ENCODE assay signal across 22 mouse cellular contexts in genomic region chr6:17931187-17931586, GRCm38 (mm10).
DNase-seq lines count a peak whose midpoint lies in the region; ATAC-seq lines count a peak whose summit lies in the region.
"Had no signal": no experiment of that assay in that cellular context is flagged by ENCODE, and none has a peak within 500 bp of the region (broad histone marks: within the 10 kb centered on the region; RNA-seq: fewer than 3 reads in every experiment).

No protein-coding gene starts in this region.

- no peaks in the 10 kb centered on the region for H3K9me3 ChIP-seq in limb, embryonic 11.5 days (ENCODE audit: control insufficient read depth, low read length)
- no peaks in the 10 kb centered on the region for H3K9me3 ChIP-seq in limb, embryonic 10.5 days (replicated peaks)
- H3K9me3 ChIP-seq in embryonic facial prominence, embryonic 15.5 days (replicated peaks) = no peaks in the 10 kb centered on the region
- no peaks in the 10 kb centered on the region for H3K9me3 ChIP-seq in stomach, embryonic 16.5 days (replicated peaks; ENCODE audit: control insufficient read depth, low read length)
- H3K9me3 ChIP-seq: embryonic facial prominence, embryonic 12.5 days; heart, embryonic 10.5 days; neural tube, embryonic 12.5 days had no signal

- H3K4me3 ChIP-seq in limb, embryonic 11.5 days (ENCODE audit: low read depth, low read length) = no peak overlapping the region
- H3K4me3 ChIP-seq in limb, embryonic 10.5 days = no peak overlapping the region
- H3K4me3 ChIP-seq in embryonic facial prominence, embryonic 15.5 days (replicated peaks) = no peak overlapping the region
- no peak overlapping the region for H3K4me3 ChIP-seq in stomach, embryonic 16.5 days (replicated peaks; ENCODE audit: low read length)
- H3K4me3 ChIP-seq: embryonic facial prominence, embryonic 12.5 days; heart, embryonic 10.5 days; neural tube, embryonic 12.5 days had no signal

- 93% methylated on average over 2 of the region's 2 CpGs for WGBS in limb, embryonic 11.5 days
- WGBS in limb, embryonic 10.5 days = 93% methylated on average over 2 of the region's 2 CpGs
- 46% methylated on average over 2 of the region's 2 CpGs for WGBS in embryonic facial prominence, embryonic 15.5 days
- WGBS in stomach, embryonic 16.5 days = 79% methylated on average over 2 of the region's 2 CpGs

- DNase-seq in limb, embryonic 11.5 days (ENCODE audit: low spot score) = peak; percentile 19
- no peak for DNase-seq in limb, embryonic 10.5 days (ENCODE audit: low spot score)
- peak; percentile 27 for DNase-seq in retina, postnatal 1 day
- no peak for DNase-seq in retina, embryonic 14.5 days (ENCODE audit: low spot score)
- no peak for DNase-seq in layer of hippocampus, postnatal 14 days (ENCODE audit: low spot score in 2 of 2)
- DNase-seq: adrenal gland, adult 8-10 months; cerebellum, adult 8-10 months; forebrain, postnatal 0 days; gastrocnemius, postnatal 36 days; heart, postnatal 10 days; kidney, adult 2 months; kidney, postnatal 10 days; layer of hippocampus, postnatal 36 days; liver; thymus, postnatal 14 days had no signal

- no peak for ATAC-seq in limb, embryonic 11.5 days (ENCODE audit: insufficient number of reproducible peaks, low FRiP score, low TSS enrichment, low read depth)
- ATAC-seq in embryonic facial prominence, embryonic 15.5 days (ENCODE audit: insufficient number of reproducible peaks, low FRiP score, low TSS enrichment, low read depth) = peak; percentile 11; the same call in 1 of the 2 replicates
- peak; percentile 75 for ATAC-seq in stomach, embryonic 16.5 days (ENCODE audit: insufficient read depth, low FRiP score)
- ATAC-seq: forebrain, postnatal 0 days; hindbrain, embryonic 16.5 days; Patski had no signal

- no peaks in the 10 kb centered on the region for H3K36me3 ChIP-seq in limb, embryonic 11.5 days (ENCODE audit: control insufficient read depth, insufficient read depth, low read length)
- H3K36me3 ChIP-seq in limb, embryonic 10.5 days = peaks cover 8% of the 10 kb centered on the region; the same call in 1 of the 2 replicates
- peaks cover 6% of the 10 kb centered on the region; the same call in 1 of the 2 replicates for H3K36me3 ChIP-seq in embryonic facial prominence, embryonic 15.5 days
- H3K36me3 ChIP-seq in stomach, embryonic 16.5 days (ENCODE audit: control insufficient read depth, insufficient read depth, low read length) = no peaks in the 10 kb centered on the region

- H3K4me2 ChIP-seq in limb, embryonic 11.5 days (ENCODE audit: low read depth, severe bottlenecking) = no peak overlapping the region
- H3K4me2 ChIP-seq in embryonic facial prominence, embryonic 15.5 days (replicated peaks) = no peak overlapping the region
- no peak overlapping the region for H3K4me2 ChIP-seq in stomach, embryonic 16.5 days (ENCODE audit: low read depth, low read length)
- H3K4me2 ChIP-seq: embryonic facial prominence, embryonic 12.5 days; neural tube, embryonic 12.5 days had no signal

- no peak overlapping the region for H3K9ac ChIP-seq in limb, embryonic 11.5 days (ENCODE audit: low read length)
- no peak overlapping the region for H3K9ac ChIP-seq in embryonic facial prominence, embryonic 15.5 days
- no peak overlapping the region for H3K9ac ChIP-seq in stomach, embryonic 16.5 days (ENCODE audit: low read length)
- H3K9ac ChIP-seq: embryonic facial prominence, embryonic 12.5 days; forebrain, postnatal 0 days; neural tube, embryonic 12.5 days had no signal

- H3K27me3 ChIP-seq in limb, embryonic 11.5 days (ENCODE audit: control insufficient read depth, insufficient read depth, low read length) = no peaks in the 10 kb centered on the region
- no peaks in the 10 kb centered on the region for H3K27me3 ChIP-seq in limb, embryonic 10.5 days (ENCODE audit: low read depth, poor library complexity, severe bottlenecking)
- no peaks in the 10 kb centered on the region for H3K27me3 ChIP-seq in embryonic facial prominence, embryonic 15.5 days
- H3K27me3 ChIP-seq in stomach, embryonic 16.5 days (ENCODE audit: control insufficient read depth, insufficient read depth, low read length) = no peaks in the 10 kb centered on the region
- H3K27me3 ChIP-seq: embryonic facial prominence, embryonic 12.5 days; neural tube, embryonic 12.5 days; Patski had no signal

- H3K27ac ChIP-seq in limb, embryonic 11.5 days (replicated peaks; ENCODE audit: low read depth, low read length) = no peak overlapping the region
- no peak overlapping the region for H3K27ac ChIP-seq in limb, embryonic 10.5 days
- no peak overlapping the region for H3K27ac ChIP-seq in embryonic facial prominence, embryonic 15.5 days (replicated peaks)
- peak overlapping the region; percentile 34; the same call in 1 of the 2 replicates for H3K27ac ChIP-seq in stomach, embryonic 16.5 days (ENCODE audit: low read length)
- H3K27ac ChIP-seq: embryonic facial prominence, embryonic 12.5 days; heart, embryonic 10.5 days; neural tube, embryonic 12.5 days had no signal

- H3K4me1 ChIP-seq in limb, embryonic 11.5 days (ENCODE audit: control insufficient read depth, insufficient read depth, low read length) = 0 out of 2 replicates have a peak, but pooled peaks cover 3% of the 10 kb centered on the region
- peaks cover 20% of the 10 kb centered on the region for H3K4me1 ChIP-seq in limb, embryonic 10.5 days
- no peaks in the 10 kb centered on the region for H3K4me1 ChIP-seq in embryonic facial prominence, embryonic 15.5 days
- peaks cover 2% of the 10 kb centered on the region; the same call in 1 of the 2 replicates for H3K4me1 ChIP-seq in stomach, embryonic 16.5 days (ENCODE audit: control insufficient read depth, insufficient read depth, low read length)
- H3K4me1 ChIP-seq: neural tube, embryonic 12.5 days had no signal

Comparison
In these comparisons a context has a peak if more than half of its experiments do, and no peak if none do; other contexts are left out.
1. DNase-seq: peak in limb, embryonic 11.5 days (single experiment) and retina, postnatal 1 day (single experiment); none in limb, embryonic 10.5 days (single experiment), retina, embryonic 14.5 days (single experiment) and layer of hippocampus, postnatal 14 days (0 of 2).